Mouse (Mus musculus) embryo, embryonic 11 days (tissue): ENCODE data around the gene Ldhd.

Experiments
- DNase-seq: peaks from one replicate; pipeline ENCODE4 v3.0.0-alpha.2; 2015

Ldhd gene

DNA sequence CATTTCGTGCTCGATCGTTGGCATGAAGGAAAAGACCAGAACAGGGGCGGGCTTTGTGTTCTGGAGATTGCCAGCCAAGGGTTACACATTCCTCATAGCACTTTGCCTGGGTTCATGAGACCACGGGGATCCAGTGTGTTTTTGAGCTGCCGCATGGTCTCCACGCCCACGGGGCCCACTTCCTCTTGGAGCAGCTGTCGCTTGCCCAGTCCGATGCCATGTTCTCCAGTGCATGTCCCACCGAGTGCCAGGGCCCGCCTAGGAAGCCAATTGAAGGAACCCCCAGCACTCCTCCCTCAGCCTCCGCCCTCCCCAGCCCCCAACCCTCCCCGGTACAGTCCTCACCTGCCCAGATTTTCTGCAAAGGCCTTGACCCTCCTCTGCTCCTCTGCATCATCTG, 3.2 kb downstream of the Ldhd start:
- no peak for DNase-seq

DNA sequence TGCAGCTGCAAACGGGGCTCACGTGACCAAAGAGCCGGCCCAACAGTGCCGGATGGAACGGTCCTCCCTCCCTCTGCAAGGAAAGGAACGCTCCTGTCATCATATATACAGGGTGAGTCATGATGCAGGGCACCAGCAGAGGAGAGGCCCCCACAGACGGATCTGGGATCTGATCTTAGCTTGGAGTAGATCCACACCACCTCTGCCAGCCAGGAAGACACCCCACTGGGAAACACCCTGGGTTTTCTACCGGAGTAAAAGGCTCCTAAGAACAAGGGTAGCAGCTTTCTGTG, 3.7 kb downstream of the Ldhd start:
- no peak for DNase-seq

DNA sequence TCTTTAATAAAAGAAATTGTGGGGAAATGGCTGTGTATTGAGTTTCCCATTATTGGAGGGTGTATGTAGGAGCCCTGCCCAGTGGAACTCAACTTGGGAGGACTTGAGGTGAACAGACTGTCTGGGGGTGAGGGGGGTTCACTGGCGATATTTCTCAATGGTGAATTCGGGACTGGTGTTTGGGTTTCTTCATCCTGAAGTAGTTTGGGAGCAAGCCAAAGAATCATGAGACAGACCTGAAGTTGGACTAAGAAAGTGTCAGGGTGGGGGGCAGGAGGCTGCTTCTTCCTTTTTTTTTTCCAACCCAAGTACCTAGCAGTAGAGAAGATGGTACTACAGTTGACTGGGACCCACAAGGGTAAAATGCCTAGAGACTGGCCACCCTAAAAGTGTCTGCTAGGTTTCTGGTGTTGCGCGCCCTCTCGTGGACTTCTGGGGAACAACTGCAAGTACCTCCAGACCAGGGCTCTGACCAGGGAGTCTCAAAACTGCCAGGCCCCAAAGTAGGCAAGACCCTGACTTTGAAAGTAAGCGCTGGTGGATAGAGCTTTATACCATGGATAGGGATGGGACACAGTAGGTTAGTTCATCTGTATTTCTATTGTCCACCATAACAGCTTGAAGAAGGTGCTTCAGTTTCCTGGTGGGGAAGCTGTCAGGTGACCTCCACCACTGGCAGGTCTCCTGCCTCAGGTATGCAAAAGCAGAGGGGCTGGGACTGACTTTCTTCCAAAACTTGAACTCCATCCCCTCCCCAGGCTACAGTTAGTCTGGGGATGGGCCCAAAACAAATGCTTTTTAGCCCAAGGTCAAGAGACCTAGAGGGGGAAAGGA, 4.3 kb downstream of the Ldhd start:
- DNase-seq: peak; percentile 80

DNA sequence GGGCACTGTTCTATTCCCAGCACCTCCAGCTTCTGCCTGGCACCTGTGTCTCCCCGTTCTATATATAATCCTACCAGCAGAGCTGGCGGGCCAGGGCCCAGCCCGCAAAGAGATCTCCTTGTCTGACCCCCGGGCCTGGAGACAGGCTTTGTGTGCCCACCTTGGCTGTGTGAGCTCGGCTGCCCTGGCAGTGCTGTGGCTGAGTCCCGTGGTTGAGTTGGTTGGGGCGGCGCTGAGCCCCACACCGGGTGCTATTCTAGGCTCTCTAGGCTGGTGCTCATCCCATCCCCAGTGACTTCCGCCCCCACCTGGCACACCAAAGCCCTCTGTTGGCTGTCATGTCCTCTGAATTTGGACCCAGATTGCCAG, 5.3 kb downstream of the Ldhd start:
- no peak for DNase-seq

DNA sequence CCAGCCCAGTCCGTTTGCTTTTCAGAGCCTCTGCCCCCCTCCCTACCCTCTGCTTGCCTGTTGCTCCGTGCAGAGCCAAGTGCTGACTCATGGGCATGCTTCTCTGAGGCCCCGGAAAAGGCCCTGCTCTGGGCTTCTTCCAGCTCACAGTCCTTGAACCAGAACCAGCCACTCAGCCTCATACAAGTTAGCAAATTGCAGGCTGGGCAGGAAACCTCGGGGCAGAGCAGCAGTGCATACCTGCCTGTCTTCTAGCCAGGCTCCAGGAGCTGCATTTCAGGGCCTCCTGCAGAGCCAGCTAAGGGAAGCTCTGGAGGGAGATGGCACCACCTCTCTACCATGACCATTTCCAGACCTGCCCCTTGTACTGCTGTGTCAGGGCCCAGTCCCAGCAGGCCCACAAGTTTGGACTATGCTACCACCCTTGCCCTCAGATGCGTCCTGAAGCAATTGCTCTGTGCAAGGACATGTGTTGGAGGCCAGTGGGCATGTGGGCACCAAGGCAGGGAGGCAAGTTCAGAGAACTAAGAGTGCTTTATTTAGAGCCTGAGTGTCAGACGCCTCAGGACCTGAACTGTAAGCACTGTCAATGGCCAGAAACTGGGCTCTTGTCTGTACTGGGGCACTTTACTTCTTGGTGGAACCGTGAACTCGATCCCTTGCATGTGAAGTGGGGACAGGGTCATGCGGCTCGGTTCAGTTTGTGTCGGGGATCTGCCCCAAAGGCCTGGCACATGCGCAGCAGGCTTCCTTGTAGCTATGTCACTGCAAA, 5.9 kb downstream of the Ldhd start:
- DNase-seq: no peak

DNA sequence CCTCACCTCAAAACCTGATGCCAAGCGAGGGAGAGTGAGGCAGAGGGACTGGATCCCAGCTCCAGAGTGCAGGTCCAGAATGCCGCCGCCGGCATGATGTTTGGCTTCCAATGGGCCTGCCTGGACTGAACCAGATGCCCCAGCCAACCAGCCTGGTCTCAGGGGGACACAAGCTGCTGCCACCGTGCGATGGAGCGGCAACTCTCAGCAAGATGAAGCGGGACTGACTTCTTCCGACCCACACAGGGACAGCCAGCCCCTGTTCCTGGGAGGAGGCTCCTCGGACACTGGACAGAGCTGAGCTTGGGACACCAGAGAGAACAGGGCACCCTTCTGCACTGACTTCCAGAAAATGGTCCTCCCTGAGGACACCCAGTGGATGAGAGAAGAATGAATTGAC, 7.6 kb downstream of the Ldhd start:
- DNase-seq: no peak

DNA sequence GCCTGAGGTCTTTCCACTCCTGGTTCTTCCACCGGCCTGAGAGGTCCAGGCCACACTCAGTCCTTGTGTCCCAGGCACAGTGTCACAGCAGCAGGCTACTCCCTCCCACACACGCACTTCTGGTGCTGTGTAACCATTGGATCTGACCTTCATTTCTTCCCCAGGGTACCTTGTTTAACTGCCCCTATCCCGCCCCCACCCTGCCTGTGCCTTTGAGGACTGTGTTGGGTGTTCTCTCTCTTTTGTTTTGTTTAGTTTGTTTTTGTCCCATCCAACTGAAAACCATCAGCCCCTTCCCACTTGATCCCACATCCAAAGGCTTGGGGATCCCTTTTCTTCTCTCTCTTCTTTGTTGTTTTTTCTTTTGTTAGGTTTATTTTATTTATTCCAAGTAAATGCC, 8.1 kb downstream of the Ldhd start:
- DNase-seq: no peak

DNA sequence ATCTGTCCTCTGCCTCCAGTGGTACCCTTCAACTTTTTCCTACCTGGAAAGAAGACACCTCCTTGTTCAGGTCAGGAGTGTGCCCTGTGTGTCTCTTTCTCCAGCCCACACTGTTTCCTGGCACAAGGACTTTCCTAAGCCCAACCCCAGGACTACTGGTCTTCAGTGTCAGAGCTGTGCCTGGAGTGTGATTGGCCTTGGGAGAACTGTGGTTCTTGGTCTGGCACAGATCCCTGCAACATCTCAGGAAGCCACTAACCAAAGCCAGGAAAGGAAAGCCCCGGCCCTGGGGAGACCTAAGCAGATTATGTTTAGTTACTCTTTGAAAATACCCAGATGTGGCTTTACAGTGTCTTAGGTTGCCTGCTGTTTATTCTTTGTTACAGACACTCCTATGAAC, 10.2 kb downstream of the Ldhd start:
- DNase-seq: no peak

DNA sequence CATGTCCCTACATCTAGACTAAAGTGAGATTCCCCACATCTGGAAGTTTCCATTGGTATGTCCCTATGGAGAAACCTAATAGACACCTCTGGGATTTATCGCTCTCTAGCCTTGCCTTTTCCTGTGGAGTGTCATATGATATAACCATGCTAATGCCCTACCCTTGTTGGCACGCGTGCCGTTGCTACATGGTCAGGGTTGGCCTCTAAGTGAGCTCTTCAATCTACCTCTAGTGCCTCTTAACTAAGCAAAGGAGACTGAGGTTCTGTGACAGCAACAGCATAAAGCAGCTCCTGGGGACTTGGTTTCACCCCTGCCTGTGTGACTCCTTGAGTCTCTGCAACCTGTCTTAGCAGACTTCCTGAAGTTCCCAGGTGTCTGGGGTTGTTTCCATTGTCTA, 11.9 kb downstream of the Ldhd start:
- DNase-seq: no peak

DNA sequence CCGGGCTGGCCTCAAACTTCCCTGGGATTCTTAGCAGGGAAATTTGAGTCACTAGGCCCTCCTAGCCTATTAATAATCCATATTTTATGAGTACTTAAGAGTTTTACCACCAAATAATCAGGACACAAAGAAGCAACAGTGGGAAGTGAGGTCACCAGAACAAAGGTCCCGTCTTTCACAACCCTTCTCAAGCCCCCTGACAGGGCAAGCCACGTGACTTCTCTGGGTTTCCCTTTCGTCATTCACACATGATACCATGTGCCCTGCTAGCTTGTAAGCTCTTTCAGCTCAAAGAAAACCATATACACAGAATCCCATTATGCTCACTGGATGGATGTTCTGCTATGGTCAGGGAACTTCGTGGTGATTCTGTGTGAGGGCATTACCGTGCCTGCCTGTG, 12.4 kb downstream of the Ldhd start:
- no peak for DNase-seq

DNA sequence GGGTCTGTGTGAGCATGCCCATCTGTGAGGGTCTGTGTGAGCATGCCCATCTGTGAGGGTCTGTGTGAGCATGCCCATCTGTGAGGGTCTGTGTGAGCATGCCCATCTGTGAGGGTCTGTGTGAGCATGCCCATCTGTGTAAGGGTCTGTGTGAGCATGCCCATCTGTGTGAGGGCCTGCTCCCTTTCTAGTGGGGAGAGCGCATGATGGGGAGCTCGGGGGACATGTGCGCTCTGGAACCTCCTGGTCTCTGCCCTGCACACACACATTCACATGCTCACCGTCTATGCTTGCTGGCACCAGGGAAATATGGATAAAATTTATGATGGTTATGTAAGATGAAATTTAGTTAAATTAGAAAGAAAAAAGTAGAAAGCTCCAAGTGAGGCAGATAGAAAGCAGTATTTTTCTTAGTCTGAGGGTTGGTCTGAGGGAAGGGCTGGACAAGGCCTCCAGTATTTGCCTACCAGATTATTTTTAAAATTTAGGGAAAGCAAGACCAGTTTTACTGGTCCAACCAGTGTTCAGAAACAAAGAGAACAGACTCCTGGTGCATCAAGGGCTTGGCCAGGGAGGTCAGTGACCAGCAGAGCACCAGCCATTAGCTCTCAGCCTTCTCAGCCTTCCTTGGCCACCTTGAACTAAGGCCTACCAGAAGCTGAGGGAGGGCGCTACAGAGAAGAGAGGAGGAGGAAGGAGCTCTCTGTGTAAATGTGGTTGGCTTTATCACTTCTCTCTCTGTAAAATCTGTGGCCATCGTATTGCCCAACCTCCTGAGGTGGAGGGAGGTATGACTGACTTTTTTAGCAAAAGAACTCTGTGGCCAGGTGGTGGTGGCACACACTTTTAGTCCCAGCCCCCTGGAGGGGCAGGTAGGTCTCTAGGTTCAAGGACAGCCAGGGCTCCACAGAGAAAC, 15.1 kb downstream of the Ldhd start:
- no peak for DNase-seq

DNA sequence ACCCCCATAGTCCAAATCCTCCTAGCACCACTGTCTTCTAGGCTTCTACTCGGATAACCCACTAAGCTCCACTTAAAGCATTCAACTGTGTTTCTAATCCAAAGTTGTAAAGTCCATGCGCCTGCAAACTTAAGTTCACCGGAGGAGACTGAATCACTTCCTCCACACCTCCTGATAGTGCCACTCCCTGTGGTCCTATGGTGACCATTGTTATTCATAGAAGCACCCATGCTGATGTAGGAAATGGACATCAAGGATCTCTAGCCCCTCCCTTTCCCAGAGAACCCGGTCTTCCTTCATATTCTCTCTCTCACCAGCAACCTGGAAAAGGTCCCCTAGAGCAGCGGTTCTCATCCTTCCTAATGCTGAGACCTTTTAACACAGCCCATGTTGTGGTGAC, 17.0 kb downstream of the Ldhd start:
- no peak for DNase-seq

DNA sequence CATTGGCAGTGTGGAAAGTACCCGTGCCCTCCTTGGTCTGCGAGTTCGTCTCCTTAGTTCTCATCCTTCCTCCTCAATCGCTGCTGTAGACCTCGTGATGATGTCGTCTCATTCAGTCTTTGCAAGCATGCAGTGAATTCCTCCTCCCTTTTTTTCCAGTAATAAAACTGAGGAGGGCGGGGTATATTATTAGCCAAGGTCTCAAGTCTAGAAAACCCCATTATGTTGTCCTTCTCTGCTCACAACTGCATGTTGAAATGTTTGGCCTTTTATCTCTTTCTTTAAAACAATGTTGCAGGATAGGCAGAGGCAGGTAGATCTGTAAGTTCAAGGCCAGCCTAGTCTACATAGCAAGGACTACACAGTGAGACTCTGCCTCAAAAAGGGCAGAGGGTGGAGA, 22.8 kb downstream of the Ldhd start:
- DNase-seq: no peak

DNA sequence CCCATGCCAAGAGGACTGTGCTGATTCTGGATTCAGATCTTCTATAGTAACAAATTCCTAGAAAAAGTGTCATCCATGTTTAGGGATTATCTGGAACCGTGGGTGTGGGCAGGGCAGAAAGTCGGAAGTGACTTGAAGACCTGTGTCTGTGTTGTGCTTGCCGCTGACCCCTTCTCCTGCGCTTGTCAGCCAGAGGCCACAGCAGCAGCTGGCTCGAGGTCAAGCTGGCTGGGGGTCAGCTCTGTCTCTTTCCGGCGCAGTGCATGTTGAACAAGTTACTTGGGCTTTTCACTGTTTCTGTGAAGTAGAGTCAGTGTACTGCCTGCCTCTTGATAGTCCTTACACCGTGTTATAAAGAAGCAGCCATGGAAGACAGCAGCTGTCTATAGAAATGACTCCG, 23.2 kb downstream of the Ldhd start:
- no peak for DNase-seq

DNA sequence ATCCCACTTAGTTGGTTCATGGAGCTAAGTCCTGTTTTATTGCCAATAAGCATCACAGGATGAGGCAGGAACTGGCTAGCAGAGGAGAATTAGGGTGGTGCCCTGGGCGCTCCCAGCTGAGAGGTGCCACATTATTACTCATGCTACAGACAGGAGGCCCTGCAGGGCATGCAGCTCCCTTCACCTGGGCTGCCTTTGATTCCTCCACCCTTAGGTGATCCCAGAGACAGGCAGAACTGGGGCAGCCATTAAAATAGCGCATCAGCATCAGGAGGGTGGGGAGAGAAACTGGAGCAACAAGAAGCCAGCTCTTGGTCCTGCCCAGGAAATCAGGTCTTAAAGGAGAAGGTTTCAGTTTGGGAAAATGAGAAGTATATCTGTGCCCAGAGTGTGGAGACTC, 25.2 kb downstream of the Ldhd start:
- DNase-seq: no peak

DNA sequence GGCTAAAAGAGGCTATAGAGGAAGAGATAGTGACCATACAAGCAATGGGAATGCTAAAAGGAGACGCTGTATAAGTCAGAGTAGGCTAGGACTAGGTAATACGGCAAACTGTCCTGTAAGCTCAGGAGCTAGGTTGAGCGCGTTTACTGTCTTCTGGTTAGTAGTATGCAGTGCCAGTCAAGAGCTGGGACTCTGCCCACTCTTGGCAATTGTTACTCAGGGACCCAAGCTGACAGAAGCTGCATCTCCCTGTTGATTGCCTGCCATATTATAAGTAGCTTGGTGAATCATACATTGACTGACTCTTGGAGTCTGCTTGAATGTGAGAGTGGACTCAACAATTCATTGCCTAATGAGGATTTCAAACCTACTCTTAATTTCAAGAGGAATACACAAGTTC, 28.1 kb downstream of the Ldhd start:
- no peak for DNase-seq

DNA sequence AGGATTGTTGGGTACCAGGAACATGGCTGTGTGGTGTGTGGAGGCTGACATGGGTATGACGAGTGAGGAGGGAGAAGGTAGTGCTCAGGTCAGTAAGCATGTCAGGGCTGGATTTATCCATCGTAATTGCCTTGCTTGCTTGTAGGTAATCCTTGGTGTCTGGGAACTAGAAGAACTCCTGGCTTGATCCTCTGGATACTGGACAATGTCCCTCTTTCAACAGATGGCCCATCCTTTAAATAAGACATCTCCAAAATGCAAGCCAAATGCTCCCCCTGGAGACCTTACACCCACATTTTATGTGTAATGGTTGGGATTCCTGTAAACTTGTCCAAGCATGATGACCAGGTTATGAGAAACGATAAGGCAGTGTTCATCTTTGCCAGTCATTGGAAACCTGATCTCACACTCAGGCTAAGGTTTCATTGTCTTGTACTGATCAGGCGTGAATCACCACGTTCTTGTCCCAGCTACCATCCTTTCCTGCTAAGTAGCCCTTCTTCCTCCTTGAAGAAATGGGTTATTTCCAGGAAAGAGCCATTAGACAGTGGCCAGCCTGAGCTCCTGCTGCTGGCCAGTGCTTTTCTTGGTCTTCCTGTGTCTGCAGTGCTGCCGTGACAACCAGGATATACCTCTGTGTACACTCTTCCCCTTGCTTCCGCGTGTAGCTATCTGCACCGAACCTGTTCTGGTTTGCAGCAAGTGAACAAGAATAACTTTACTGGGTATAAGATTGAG, 30.3 kb downstream of the Ldhd start:
- DNase-seq: no peak

DNA sequence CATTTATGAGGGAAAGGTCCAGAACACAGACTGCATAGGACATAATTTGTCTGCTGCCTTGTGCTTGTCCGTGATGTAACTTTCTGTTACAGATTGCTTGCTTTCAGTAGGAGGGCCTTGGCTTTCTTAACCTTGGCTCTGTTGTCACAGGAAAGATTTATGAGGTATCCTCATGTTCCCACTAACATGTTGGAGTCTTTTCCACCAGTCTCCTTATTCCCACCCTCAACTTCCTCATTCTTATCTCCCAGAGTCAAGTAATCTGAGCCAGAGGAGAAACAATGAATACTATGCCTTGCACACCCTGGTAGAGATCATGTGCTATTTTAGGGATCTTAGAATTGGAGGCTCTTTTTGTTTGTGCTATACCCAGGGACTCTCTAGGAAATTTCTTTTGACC, 32.9 kb downstream of the Ldhd start:
- peak; percentile 38 for DNase-seq

DNA sequence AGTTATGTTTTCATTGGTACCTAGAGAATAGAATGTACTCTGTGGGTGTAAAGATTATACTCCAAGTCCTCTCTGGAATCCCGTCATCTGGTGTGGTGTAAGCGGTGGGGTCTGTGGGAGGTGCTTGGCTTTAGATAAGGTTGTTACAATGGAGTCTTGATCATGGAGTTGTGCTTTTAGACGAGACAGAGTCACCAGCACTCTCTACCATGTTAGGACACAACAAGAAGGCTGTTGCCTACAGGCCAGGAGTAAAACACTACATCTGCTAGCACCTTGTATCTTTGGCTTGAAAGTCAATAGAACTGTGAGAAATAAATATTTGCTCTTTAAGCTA, 33.7 kb downstream of the Ldhd start:
- DNase-seq: no peak

DNA sequence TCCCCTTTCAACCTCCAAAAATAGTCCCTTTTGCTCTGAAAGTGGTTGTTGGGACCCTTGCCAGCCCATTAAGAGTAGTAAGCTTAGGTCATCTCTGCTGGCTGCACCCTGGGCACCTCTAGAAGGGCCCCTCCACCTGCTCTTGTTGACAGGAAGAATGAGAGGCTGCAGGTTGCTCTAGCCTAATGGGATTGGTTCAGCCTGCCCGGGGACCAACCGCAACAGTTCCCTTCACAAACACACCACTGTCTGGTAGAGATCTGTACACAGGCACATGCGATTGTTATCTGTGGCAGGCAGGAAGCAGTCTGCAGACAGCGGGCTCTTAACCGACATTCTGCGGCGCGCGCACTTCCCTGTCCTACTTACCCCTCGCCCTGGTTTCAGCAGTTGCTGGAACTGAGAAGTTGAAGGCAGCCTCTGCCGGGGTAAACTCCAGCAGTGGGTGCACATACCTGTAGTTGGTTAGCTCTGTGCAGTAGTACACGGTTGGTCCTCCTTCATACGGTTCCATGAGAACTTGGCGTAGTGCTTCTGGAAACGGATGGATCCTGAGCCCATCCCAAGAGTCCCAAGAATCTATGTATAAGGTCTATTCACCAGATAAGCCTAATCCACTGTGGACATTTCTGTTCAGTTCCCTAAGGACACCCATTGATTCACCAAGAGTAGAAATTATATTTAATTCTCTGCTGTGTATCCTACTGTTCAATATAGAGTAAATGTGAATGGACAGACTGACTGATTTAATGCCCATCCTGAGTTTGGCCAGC, 34.3 kb downstream of the Ldhd start:
- peak; percentile 29 for DNase-seq

DNA sequence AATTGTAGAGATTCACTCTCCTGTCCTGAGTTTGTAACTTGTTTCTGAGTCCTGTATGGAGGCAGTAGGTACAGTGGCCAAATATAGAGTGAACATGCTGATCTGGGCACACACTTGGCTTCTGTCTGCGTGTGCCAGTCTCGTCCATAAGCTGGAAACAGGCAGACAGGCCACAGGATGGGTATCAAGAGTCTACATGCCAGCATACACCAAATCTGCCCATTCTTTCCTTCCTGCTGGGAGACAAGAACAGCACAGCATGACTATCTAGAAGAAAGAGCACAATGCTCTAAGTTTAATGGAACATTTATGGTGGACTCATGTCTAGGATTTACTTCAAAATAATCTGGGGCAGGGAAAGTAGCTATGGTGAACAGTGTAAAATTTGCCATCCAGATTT, 35.2 kb downstream of the Ldhd start:
- no peak for DNase-seq
